Mouse (Mus musculus) liver, postnatal 0 days (tissue): Measurements from ENCODE around the gene Wfdc3.

Experiments
- CTCF ChIP-seq: sonication (generic); IDR thresholded peaks from 2 replicates; pipeline ENCODE4 v1.5.1; 2016; ENCODE audit warnings: antibody characterized with exemption, low read depth
- EP300 ChIP-seq: IDR thresholded peaks from 2 replicates; pipeline ENCODE4 v1.6.1; 2016; ENCODE audit warnings: antibody characterized with exemption, low read depth, mild to moderate bottlenecking

GRCm38 (mm10) chr2:164754800-164755199 is 9.1 kb upstream of the Wfdc3 start:
- TF ChIP-seq CTCF (no peak), EP300 (no peak)
